Mouse (Mus musculus) gastrocnemius, postnatal 10 days (tissue): ENCODE measurements around the gene Sp110. TPM values are rescaled to one million over a fixed set of nuclear protein-coding genes. Genes with fewer than 3 reads are reported as not detected.
"Not testable (repeated sequence)": the region's sequence is repeated elsewhere in the genome, so short reads cannot be mapped to it uniquely, and the experiment has no call there.

Experiments used
- DNase-seq: peaks from one replicate; pipeline ENCODE4 v3.0.0; 2021; ENCODE audit warnings: mixed read lengths
- long read RNA-seq, 2 experiments: library from polyadenylated mRNA; stranded (forward); transcript quantifications; one replicate each; pipeline ENCODE4 v2.0.0; 2021
- total RNA-seq, 2 experiments: library from RNA; stranded (reverse); gene quantifications; 2 replicates each; pipeline ENCODE4 v1.2.3; 2021

The Sp110 gene
- total RNA-seq: 1 to 10 TPM; 1.0 to 1.1 TPM
- long read RNA-seq, experiment 1: 0 reads
- long read RNA-seq, experiment 2: 0 reads

DNA sequence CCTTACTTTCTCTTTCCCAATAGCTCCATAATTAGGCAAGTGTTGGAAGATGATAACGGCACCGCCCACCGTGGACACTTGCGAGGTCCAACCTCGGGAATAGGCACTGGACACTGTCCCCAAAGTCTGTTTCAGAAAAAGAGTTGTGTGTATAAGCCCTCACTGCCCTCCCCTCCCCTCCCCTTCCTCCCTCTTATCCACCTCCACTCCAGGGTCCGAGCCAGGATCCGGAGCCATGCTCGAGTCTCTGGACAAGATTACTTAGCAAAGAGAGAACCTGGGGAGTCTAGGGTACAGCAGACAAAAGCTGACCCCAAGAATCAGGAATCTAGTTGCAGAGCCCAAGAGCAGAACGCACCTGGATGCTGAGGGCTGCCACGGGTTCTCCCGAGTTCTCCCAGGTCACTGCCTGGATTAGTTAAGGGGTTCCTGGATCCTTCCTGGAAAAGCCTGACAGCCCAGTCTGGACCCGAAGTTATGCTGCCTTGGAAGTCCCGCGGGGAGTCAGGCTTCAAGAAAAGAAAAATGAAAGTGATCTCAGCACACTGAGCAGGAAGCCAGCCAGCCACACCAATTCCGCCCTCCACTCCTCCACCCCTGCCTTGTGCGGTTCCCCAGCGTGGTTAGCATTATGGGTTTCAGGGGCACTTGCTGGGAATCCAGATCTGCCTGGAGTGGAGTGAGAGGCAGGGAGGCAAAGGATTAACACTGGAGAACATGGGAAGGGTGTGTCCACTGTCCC, at the start of gene Sp110:
TSS of gene Sp110 (minus strand) at position 547 of the 742 bp plus-strand sequence.
- not testable (repeated sequence) for DNase-seq

- peak; percentile 7 for DNase-seq
Observed at GRCm38 (mm10) chr1:85638144-85638543, 39.5 kb upstream of the Sp110 start.

GRCm38 (mm10) chr1:85636936-85637335, 38.3 kb upstream of the Sp110 start:
- DNase-seq: not testable (repeated sequence)

DNA sequence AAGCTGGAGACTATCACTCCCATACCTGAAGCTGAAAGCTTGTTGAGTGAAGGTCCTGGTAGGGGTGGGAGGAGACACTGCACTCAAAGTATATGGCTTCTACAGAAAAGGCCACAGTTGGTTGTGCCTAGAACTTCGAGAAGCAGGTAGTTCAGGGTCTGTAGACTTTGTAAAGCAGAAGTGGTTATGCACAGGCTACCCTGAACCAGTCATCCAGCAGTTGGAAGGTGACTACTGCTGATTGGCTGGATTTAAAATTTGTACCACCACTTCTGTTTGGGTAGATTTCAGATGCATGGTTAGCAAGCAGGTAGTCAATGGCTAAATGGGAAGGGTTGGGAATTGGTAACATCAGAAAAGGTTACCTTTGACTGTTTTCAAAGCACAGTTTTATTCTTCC, 20.1 kb upstream of the Sp110 start:
- DNase-seq: not testable (repeated sequence)

DNA sequence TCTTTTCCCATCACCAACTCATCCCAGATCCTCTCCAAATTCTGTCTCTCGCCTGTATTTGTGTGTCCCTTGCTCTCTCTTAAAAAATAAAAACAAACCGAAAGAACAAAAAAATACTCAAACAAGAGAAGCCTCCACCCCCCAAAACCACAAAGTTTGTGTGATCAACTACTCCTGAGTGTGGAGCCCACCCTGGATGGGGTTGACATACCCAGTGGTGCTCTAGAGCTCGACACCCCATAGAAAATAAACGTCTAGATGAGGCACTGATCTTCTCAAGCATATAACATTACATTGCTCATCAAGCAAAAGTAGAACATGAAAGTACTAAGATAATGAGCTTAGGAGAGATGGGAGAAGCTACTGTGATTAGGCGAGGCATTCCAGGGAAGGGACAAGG, 18.5 kb upstream of the Sp110 start:
- DNase-seq: not testable (repeated sequence)

DNA sequence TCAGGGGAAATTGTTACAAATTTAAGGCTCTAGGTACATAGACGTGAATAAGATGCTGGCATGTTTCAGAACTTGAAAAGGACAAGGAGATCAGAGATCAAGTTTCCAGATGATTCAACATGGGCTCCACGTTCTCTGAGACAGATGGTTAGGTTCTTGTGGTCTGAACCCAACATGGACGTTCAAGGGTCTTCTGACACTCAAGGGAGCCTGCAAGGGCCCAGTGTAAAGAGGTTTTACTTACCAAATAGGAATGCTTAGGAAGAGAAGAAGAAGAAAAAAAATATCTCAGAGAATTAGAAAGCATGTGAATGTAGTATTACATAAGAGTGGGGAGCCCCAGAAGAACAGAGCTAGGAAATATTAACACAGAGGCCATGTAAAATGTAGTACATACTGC, 17.2 kb upstream of the Sp110 start:
- not testable (repeated sequence) for DNase-seq

GRCm38 (mm10) chr1:85615096-85615495, 16.5 kb upstream of the Sp110 start:
- DNase-seq: not testable (repeated sequence)

DNA sequence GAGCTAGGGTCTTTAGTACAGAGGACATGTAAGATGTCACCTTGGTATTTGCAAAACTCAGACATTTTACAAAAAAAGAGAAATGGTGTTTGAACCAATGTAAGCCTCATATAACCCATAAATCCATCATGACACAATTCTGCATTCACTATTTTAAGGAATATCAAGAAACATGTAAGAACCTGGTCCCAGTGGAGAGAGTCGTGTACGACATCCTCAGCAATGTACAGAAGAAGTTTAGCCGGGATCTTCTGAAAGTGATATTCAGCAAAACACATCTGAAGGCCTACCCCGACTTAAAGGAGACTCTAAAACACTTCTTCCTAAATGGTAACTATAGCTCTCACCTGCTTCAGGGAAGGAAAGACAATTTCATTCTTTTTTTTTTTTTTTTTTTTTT, 12.0 kb upstream of the Sp110 start:
- not testable (repeated sequence) for DNase-seq

DNA sequence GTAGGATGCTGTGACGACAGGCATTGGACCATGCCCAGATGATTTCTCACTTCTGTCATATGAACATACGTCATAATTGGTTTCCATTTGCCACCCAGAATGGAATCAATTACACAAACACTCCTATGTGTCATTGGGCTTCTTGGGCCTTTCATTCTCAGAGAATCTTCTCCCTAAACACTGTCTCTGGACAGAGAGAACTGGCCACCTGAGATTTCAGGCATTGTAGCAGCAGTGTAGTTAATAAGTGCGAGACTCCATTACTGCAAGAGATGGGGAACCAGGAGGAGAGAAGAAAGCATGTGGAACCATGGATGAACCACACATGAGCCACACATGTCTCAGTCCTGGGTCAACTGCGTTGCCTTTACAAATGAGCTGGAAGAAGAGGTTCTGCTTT, 9.7 kb upstream of the Sp110 start:
- not testable (repeated sequence) for DNase-seq

DNA sequence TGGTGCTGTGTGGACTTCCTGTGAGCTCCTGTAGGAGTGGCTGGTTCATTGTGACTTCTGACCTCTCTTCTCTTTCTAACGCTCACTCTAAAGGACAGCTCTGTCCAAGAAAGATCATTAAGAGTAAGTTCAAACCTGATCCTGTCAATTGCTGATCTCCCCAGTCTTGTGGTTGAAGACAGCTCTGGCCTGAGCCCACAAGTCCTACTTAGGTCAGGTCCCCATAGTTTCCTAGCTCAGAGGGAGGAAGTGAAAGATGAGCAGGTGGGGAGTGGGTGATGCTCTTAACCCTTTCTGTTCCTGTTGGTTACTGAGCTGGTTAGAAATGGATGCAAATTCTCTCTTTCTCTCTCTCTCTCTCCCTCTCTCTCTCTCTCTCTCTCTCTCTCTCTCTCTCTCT, 5.7 kb upstream of the Sp110 start:
- DNase-seq: not testable (repeated sequence)

- DNase-seq: peak; percentile 5
Observed at GRCm38 (mm10) chr1:85600794-85601193, 2.2 kb upstream of the Sp110 start.

GRCm38 (mm10) chr1:85600078-85600477, 1.5 kb upstream of the Sp110 start, which contains the start of gene Sp140:
TSS of gene Sp140 (plus strand) at chr1:85600378.
- not testable (repeated sequence) for DNase-seq

DNA sequence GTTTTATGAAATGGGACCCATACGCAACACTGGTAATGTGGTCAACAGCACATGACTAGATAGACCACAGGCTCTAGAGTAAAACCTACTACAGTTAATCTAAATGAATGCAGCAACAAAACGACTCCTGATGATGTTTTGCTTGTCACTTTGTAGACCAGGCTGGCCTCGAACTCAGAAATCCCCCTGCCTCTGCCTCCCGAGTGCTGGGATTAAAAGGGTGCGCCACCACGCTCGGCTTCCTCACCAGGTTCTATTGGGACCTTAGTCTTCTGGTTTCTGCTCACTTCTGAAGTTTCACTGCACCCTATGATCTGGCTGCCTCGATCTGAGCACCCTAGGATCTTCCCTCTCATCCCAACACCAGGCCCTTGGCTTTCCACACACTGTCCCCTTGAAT, 6.1 kb downstream of the Sp110 start:
- DNase-seq: not testable (repeated sequence)

DNA sequence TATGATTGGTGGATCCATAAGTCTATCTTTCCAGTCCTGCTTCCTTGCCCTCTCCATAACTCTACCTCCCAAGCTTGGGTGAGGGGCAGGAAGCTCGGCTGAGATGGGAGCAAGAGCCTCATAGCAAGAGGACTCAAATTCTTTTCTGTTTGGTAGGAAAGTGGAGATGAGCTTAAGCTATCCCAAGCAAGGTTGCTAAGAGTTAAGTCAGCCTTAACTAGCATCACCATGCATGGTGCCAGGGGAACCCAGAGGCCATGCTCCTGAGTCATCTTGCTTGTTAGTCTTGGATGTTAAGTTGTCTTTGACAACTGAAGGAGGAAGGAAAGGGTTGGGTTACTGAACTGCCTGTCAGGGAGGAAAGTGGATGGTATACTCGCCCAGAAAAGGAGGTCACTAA, 9.9 kb downstream of the Sp110 start:
- DNase-seq: not testable (repeated sequence)

GRCm38 (mm10) chr1:85581518-85581917, 17.1 kb downstream of the Sp110 start:
- DNase-seq: not testable (repeated sequence)

- DNase-seq: not testable (repeated sequence)
Observed at GRCm38 (mm10) chr1:85580578-85580977, 18.0 kb downstream of the Sp110 start.

- not testable (repeated sequence) for DNase-seq
Observed at GRCm38 (mm10) chr1:85580148-85580534, 18.5 kb downstream of the Sp110 start.

DNA sequence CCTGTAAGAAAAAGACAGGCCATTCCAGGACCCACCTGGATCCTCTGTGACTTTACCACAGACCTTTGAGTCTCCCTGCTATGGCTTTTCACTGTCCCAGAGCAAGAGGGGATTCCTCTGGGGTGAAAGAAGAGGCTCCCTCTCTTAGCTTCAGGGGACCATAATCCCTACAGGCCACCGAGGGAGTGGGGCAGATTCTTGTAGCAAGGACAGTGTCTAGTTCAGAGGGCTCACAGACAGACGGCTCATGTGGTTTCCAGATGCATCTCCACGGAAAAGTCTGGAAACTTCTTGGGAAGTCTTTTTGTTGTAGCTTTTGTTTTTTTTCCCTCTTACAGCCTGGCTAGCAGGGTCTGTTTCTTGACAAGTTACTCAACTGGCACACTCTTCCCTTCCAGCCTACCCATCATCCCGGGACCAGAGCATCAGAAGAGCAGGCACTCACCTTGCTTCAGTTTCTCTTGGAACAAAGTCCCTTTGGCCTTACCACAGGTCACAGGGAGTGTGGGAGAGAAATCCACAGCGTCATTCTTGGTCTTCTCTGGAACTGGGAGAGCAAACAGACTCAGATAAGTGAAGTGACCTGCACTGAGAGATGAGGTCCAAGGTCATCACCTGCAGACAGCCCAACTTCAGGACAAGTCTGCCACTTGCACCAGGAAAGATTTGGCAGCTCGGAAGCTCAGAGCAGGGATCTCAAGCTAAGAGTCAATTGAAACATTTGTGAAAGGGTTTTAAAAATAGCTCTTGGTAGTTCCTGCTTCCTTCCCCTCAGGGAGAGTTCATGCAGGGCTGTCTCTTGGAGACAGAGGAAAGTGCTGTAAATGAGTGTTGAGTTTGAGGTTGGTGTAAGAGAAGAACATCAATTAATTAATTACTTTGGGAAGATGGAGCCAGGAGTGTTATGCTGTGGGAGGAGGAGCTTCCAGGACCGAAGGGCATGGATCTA, 19.1 kb downstream of the Sp110 start:
- not testable (repeated sequence) for DNase-seq

GRCm38 (mm10) chr1:85578372-85579010, 20.1 kb downstream of the Sp110 start:
- DNase-seq: not testable (repeated sequence)

DNA sequence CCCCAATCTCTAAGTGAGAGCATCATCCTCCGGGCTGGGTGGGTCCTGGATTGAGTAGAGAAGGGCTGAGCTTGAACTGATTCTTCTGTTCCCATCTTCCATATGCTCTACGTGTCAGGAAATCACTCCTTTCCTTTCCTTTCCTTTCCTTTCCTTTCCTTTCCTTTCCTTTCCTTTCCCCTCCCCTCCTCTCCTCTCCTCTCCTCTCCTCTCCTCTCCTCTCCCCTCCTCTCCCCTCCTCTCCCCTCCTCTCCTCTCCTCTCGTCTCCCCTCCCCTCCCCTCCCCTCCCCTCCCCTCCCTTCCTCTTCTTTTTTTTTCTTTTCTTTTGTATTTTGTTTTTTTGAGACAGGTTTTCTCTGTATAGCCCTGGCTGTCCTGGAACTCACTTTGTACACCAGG, 23.2 kb downstream of the Sp110 start, which contains the start of gene G530012D18Rik:
TSS of gene G530012D18Rik (plus strand) at position 301 of the 400 bp plus-strand sequence.
- DNase-seq: not testable (repeated sequence)

DNA sequence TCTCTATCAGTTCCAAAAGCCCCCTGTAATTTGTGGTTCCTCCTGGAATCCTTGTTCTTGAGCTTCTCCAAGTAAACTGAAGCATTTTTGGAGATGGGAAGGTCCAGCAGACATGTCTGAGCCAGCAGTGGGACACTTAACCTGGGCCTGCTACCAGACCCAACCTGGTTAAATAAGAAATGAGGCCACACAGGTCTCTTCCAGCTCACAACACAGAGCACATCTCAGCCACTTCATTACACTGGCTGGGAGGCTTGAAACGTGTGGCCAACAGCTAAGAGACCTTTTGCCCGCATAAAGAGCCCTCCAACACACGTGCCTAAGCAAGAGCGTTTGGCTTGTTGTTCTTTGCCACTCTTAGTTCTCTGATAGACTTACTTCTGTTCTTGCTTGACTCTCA, 25.1 kb downstream of the Sp110 start:
- DNase-seq: not testable (repeated sequence)

GRCm38 (mm10) chr1:85555261-85555660, 43.4 kb downstream of the Sp110 start:
- DNase-seq: not testable (repeated sequence)
